Mouse (Mus musculus): ENCODE measurements around the gene Mdga2. TPM values are rescaled to one million over a fixed set of nuclear protein-coding genes. Genes with fewer than 3 reads are reported as not detected.

Mdga2 gene
- polyA plus RNA-seq, 1 experiment = 0.10 TPM

GRCm38 (mm10) chr12:66591617-66592230, 630.6 kb downstream of the Mdga2 start:
- no peak overlapping the region for H3K4me3 ChIP-seq (ENCODE audit: low read depth, low read length)
- no peaks in the 10 kb centered on the region for H3K4me1 ChIP-seq (ENCODE audit: control insufficient read depth, insufficient read depth, insufficient read length, low read length)
- H3K27me3 ChIP-seq (ENCODE audit: control insufficient read depth, insufficient read depth, low read length) = no peaks in the 10 kb centered on the region
- no peaks in the 10 kb centered on the region for H3K36me3 ChIP-seq (ENCODE audit: control insufficient read depth, insufficient read depth, low read length)
- TF ChIP-seq CTCF (IDR thresholded peaks at IDR 0.05; ENCODE audit: extremely low read depth, insufficient read length, insufficient replicate concordance, low read depth, low read length) (no peak), POLR2A (IDR thresholded peaks at IDR 0.05; ENCODE audit: low read depth, low read length) (no peak)
- H3K27ac ChIP-seq (ENCODE audit: insufficient read depth, low read depth, low read length) = no peak overlapping the region
- WGBS = 54% methylated on average over 1 of the region's 1 CpGs

DNA sequence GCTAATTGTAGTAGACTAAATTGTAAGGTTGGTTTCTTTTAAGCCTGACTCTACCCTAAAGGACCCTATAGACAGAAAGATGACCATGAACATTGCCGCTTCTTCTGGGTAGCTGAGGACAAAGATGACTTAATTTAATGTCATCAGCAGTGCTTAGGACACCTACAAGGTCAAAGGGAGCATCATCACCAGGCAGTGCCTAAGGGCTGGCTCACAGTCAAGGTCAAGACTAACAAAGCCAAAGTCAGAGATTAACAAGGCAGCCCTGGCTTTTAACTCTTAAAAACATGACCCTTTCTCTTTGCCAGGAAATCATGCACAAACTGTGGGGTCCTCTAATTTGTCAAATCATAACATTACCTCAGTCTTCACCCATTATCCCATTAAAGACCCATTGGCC, 657.0 kb downstream of the Mdga2 start:
- Histone ChIP-seq H3K27me3 (ENCODE audit: control insufficient read depth, insufficient read depth, low read length) (no peaks in the 10 kb centered on the region), H3K4me3 (ENCODE audit: low read depth, low read length) (no peak overlapping the region), H3K27ac (ENCODE audit: insufficient read depth, low read depth, low read length) (no peak overlapping the region), H3K36me3 (ENCODE audit: control insufficient read depth, insufficient read depth, low read length) (no peaks in the 10 kb centered on the region), H3K4me1 (ENCODE audit: control insufficient read depth, insufficient read depth, insufficient read length, low read length) (no peaks in the 10 kb centered on the region)
- no peak for TF ChIP-seq POLR2A (IDR thresholded peaks at IDR 0.05; ENCODE audit: low read depth, low read length)
- TF ChIP-seq CTCF (IDR thresholded peaks at IDR 0.05; ENCODE audit: extremely low read depth, insufficient read length, insufficient replicate concordance, low read depth, low read length) = no peak
- WGBS = 95% methylated on average over 1 of the region's 1 CpGs

DNA sequence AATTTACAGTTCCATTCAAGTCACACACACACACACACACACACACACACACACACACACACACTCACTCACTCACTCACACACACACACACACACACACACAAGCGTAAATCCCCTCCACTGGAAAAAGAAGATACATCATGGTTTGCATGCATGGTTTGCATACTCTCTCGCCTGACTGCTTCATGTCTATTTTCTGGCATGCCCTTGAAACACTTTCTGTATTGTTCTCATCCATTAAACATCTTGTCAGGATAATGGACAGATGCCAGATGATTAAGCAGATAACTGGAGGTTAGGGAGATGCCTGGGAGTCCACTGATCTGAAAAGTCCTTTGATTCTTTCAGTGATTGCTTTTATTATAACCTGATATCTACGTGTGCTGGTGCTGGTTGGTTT, 665.5 kb downstream of the Mdga2 start:
- 79% methylated on average over 3 of the region's 3 CpGs for whole genome bisulfite sequencing
- Histone ChIP-seq H3K36me3 (ENCODE audit: control insufficient read depth, insufficient read depth, low read length) (no peaks in the 10 kb centered on the region), H3K4me3 (ENCODE audit: low read depth, low read length) (no peak overlapping the region), H3K4me1 (ENCODE audit: control insufficient read depth, insufficient read depth, insufficient read length, low read length) (no peaks in the 10 kb centered on the region), H3K27me3 (ENCODE audit: control insufficient read depth, insufficient read depth, low read length) (no peaks in the 10 kb centered on the region), H3K27ac (ENCODE audit: insufficient read depth, low read depth, low read length) (no peak overlapping the region)
- TF ChIP-seq CTCF (IDR thresholded peaks at IDR 0.05; ENCODE audit: extremely low read depth, insufficient read length, insufficient replicate concordance, low read depth, low read length) = no peak
- no peak for TF ChIP-seq POLR2A (IDR thresholded peaks at IDR 0.05; ENCODE audit: low read depth, low read length)

DNA sequence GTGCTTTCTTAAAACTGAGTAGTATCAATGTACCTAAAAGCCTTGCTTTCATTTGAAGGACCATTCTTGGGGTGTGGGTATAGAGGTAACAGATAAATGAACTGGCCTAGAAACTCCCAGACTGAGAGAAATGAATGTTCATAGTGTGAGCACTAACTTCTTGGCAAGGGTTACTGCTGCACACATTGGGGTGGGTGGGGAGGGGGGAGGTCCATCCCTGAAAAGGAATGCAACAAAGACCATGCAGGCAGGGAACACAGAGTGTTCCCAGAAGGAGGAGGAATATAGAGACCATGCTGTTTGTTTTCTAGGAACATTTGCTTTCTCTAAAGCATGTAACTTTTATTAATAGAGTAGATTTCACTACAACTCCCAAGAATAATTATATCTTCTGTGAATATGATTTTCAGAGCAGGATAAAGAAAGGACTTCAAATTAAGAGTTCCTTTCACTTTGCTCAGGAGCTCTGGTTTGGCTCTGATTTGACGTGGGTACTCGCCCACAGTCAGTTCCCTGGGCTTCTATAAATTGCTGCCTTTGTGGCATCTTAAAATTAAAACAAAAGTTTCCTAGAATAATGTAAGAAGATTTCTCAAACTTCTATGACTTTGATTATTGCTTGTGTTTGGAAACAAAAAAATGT, 666.0 kb downstream of the Mdga2 start:
- Histone ChIP-seq H3K4me1 (ENCODE audit: control insufficient read depth, insufficient read depth, insufficient read length, low read length) (no peaks in the 10 kb centered on the region), H3K27me3 (ENCODE audit: control insufficient read depth, insufficient read depth, low read length) (no peaks in the 10 kb centered on the region), H3K27ac (ENCODE audit: insufficient read depth, low read depth, low read length) (no peak overlapping the region), H3K4me3 (ENCODE audit: low read depth, low read length) (no peak overlapping the region), H3K36me3 (ENCODE audit: control insufficient read depth, insufficient read depth, low read length) (no peaks in the 10 kb centered on the region)
- 60% methylated on average over 2 of the region's 2 CpGs for WGBS
- TF ChIP-seq CTCF (IDR thresholded peaks at IDR 0.05; ENCODE audit: extremely low read depth, insufficient read length, insufficient replicate concordance, low read depth, low read length) (no peak), POLR2A (IDR thresholded peaks at IDR 0.05; ENCODE audit: low read depth, low read length) (no peak)

GRCm38 (mm10) chr12:66524973-66525372, 697.4 kb downstream of the Mdga2 start:
- Histone ChIP-seq H3K4me1 (ENCODE audit: control insufficient read depth, insufficient read depth, insufficient read length, low read length) (no peaks in the 10 kb centered on the region), H3K27me3 (ENCODE audit: control insufficient read depth, insufficient read depth, low read length) (no peaks in the 10 kb centered on the region), H3K27ac (ENCODE audit: insufficient read depth, low read depth, low read length) (no peak overlapping the region), H3K36me3 (ENCODE audit: control insufficient read depth, insufficient read depth, low read length) (no peaks in the 10 kb centered on the region), H3K4me3 (ENCODE audit: low read depth, low read length) (no peak overlapping the region)
- 38% methylated on average over 2 of the region's 2 CpGs for WGBS
- TF ChIP-seq CTCF (IDR thresholded peaks at IDR 0.05; ENCODE audit: extremely low read depth, insufficient read length, insufficient replicate concordance, low read depth, low read length) (no peak), POLR2A (IDR thresholded peaks at IDR 0.05; ENCODE audit: low read depth, low read length) (no peak)

DNA sequence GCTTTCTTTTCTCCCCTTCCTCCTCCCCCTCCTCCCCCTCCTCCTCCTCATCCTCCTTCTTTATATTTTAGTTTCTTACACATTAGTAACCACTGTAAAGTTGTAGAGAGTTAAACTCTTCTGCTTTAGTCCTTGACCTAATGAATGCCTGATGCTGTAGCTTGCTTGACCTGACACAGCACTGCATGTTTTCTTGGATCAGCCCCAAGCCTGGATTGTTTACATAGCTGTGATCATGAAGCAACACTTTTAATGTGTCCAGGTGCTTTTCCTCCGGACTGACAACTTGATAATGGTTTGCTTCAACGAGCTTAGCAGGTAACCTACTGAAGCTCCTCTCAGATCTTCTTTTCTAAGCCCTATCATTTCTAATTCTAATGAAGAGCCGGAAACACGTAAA, 723.1 kb downstream of the Mdga2 start:
- TF ChIP-seq POLR2A (IDR thresholded peaks at IDR 0.05; ENCODE audit: low read depth, low read length) (no peak), CTCF (IDR thresholded peaks at IDR 0.05; ENCODE audit: extremely low read depth, insufficient read length, insufficient replicate concordance, low read depth, low read length) (no peak)
- WGBS = 53% methylated on average over 4 of the region's 4 CpGs
- Histone ChIP-seq H3K4me3 (ENCODE audit: low read depth, low read length) (no peak overlapping the region), H3K4me1 (ENCODE audit: control insufficient read depth, insufficient read depth, insufficient read length, low read length) (no peaks in the 10 kb centered on the region), H3K27me3 (ENCODE audit: control insufficient read depth, insufficient read depth, low read length) (no peaks in the 10 kb centered on the region), H3K36me3 (ENCODE audit: control insufficient read depth, insufficient read depth, low read length) (no peaks in the 10 kb centered on the region), H3K27ac (ENCODE audit: insufficient read depth, low read depth, low read length) (no peak overlapping the region)

- Histone ChIP-seq H3K27ac (ENCODE audit: insufficient read depth, low read depth, low read length) (no peak overlapping the region), H3K36me3 (ENCODE audit: control insufficient read depth, insufficient read depth, low read length) (no peaks in the 10 kb centered on the region), H3K27me3 (ENCODE audit: control insufficient read depth, insufficient read depth, low read length) (no peaks in the 10 kb centered on the region), H3K4me1 (ENCODE audit: control insufficient read depth, insufficient read depth, insufficient read length, low read length) (no peaks in the 10 kb centered on the region), H3K4me3 (ENCODE audit: low read depth, low read length) (no peak overlapping the region)
- TF ChIP-seq POLR2A (IDR thresholded peaks at IDR 0.05; ENCODE audit: low read depth, low read length) (no peak), CTCF (IDR thresholded peaks at IDR 0.05; ENCODE audit: extremely low read depth, insufficient read length, insufficient replicate concordance, low read depth, low read length) (no peak)
- WGBS = 71% methylated on average over 4 of the region's 4 CpGs
Observed at GRCm38 (mm10) chr12:66470868-66471267, 751.5 kb downstream of the Mdga2 start.

All from small intestine, adult 2 months (tissue).